Mouse (Mus musculus): ENCODE measurements around the gene Slc24a2.

Slc24a2 gene

DNA sequence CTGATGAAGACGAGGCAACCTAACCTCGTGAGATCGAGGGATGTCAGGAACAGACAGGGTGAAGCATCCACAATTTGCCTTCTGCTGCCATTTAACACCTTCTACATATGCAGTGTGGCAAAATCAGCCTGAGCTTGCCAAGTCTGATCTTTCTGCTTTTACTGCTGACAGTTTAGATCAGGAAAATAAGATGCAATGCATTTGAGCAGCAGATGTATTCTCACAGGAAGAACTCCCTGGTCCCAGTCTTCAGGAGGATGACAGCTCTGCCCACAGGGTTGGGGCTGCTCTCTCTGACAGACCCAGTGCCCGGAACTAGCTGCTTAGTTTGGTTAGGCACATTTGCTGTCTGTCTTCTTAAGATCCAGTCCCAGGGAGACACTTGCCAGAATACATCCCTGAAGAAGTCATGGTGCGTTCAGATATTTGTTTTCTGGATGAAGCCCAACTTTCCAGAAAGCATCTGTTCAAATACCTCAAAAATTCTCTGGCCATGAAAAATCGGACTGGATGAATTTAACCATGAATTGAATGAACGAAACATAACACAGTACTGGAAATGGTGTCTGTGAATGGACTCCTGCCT, 188.8 kb downstream of the Slc24a2 start:
- peak; percentile 50 to 64 for DNase-seq (ENCODE audit: low spot score in 2 of 2)

DNA sequence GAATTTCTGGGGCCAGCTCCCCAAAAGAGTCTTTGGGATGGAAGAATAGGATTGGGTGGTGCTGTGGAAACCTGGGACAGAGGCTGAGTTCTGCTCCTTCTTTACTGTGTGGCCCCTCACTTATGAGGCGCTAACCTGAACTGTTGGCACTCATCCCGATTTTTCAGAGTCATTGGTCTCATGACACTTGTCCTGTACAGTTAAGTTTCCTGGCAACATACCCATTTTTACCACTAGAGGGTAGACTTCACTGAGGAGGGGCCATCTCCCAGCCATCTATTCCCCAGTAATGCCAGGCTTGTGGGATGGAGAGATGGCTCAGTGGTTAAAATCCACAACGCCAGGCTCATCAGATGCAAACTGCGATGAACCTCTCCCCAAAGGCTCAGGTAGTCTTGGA, 192.7 kb downstream of the Slc24a2 start:
- no peak for DNase-seq (ENCODE audit: low spot score in 2 of 2)

DNA sequence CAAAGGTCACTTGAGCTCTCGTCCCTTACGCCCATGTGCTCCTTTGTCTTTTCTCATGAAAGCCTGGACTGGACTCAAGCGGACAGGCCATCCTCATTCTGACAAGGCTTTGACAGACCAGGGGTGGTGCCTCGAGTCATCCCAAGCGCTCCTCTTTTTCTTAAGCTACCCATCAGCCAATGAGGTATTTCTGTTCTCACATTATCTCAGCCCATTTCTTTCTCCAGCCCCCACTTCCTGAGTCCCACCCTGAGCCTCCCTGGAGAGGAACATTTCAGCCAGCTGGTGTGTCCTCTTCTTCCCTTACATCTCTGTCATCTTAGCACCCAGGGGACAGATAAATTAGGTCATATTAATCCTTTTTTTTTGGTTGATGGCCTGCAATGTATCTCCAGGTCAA, 193.8 kb downstream of the Slc24a2 start:
- DNase-seq (ENCODE audit: low spot score in 2 of 2) = no peak

DNA sequence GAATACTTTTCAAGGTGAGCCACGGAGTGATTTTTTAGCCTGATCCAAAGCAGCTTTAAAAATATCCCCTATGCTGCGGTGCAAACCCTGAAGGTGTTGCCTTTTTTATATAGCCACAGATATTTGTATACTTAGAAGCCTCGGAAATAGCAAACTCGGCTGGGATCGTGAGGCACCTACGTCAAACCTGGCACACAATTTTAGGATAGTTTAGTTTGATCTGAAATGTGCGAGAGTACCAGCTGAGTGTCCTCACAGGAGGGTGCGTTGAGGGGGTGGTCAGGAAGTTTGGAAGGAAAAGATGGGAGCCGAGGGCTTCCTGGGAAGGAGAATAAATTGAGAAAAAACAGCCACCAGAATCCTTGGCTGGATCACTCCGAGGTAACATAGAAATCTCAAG, 194.6 kb downstream of the Slc24a2 start:
- peak; percentile 75 to 85 for DNase-seq (ENCODE audit: low spot score in 2 of 2)

DNA sequence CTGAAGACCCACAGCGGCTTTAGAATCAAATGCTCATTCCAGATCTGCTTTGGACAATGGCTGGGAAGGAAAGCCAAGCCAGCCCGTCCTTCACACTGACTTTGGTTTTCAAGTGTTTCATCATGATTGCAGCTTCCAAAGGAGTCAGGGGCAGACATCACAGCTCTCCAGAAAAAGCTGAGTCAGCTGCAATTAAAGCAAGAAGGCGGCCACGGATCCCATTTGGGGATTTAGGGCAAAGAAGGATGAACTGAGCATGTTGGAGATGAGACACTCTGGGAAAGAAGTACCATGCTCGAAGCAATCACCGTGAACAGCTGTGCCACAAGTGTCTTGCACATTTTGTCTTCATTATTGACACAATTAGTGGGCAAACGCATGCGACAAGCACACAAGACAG, 197.6 kb downstream of the Slc24a2 start:
- no peak for DNase-seq (ENCODE audit: low spot score in 2 of 2)

DNA sequence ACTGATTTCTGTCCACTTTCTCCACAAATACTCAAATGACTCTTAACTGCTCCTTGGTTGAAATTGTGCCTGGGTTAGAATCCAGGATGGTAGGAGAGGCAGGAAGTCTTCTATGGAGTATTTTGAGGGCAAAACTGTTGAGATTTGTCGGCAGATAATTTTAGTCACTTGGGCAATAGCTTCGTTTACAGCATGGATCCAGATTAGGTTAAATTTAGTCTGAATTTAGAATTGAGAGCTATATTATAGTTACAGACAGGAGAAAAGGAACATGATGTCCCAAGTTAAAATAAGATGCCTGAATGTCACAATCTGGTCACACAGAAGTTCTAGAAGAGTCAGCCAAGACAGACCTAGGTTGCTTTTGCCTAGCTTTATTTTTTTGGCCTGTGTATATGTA, 199.2 kb downstream of the Slc24a2 start:
- DNase-seq (ENCODE audit: low spot score in 2 of 2) = no peak

DNA sequence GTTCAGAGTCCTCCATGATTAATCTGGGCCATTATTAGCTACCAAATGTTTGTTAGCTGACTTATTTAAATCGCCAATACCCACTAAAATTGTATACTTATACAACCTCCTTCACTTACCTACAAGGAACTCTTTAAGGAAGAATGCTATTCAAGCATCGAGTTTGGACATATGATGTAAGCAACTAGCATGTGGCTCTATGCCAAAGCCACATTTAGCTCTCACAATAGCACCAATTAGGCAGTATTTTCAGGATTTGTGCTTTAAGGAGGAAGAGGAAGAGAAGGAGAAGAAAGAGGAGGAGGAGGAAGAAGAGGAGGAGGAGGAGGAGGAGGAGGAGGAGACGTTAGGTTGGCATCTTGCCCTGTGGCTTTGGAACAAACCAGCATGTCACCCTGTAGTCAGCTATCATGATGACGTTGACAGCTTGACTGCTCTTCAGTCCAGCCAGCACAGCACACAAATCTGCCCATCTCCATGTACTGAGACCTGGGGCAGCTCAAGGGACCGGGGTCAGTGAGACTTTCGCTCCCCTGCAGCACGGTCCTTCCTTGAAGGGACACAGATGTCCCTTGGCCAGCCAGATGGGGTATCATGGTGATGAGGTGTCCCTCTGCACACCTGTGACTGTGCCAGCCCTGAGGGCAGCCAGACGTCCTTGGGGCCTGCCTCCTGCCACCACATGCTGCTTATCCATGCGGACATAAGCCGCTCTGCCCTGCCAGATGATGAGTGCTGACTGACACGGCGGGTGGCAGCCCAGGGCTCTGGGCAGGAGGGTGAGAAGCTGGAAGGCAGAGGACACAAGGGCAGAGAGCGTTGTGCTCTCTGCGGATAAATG, 203.7 kb downstream of the Slc24a2 start:
- DNase-seq (ENCODE audit: low spot score in 2 of 2) = no peak

DNA sequence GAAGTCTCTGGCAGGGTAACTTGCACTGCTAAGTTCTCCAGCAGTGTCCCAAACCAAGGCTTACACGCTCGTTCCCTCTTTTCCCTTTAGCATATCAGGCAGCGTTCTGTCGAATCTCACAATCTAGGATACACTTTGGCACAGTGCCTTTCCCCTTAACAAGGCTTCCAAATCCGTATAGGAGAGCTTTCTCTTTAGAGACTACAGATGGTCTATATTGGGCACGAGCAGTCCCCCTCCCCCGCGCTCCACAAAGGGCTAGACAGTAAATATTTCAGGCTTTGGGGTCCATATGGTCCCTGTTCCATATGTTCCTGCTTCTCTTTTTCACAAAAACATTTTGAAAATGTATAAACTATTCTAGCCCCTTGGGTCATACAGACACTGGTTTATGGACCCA, 205.7 kb downstream of the Slc24a2 start:
- no peak for DNase-seq (ENCODE audit: low spot score in 2 of 2)

DNA sequence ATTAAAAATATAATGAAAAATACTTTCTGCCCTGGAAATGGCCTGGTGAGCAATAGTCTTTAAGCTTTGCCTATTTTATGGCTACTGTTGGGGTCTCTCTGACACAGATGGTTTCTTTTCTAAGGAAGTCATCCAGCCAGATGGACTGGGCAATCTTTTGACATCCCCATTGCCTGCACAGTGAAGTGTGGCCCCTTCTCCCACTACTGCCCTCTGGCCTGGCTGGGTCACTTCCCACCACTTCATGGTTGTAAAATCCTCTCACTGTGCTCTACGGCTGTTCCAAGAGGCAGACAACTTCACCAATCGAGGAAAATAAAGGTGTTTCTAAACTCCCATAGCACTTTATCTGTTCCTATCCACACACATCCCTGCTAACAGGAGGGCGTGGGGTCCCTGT, 208.7 kb downstream of the Slc24a2 start:
- no peak for DNase-seq (ENCODE audit: low spot score in 2 of 2)

DNA sequence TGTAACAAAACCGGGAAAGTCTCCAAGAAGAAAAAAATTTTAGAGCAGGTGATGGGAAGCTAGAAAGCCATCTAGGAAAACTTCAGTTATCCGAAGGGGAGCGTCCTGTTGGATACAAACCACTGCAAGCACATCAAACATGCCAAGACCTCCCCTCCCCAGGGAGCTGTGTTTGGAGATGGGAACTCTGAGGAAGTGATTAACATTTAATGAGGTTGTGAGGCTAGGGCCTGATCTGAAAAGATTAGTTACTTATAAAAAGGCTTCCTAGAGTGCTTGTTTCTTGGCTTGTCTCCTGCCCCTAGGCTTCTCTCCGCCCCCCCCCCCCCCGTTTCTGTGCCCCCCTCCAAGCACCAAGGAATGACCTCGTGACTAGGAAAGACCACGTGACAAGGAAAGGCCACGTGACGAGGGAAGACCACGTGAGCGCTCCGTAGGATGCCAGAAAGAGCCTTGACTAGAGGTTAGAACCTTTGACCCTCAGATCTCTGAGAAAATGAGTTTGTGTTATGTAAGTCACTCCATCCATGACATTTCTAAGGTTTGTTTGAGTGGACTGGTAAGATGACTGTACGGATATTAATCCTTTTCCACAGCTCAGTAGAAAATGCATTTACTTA, 210.7 kb downstream of the Slc24a2 start:
- DNase-seq (ENCODE audit: low spot score in 2 of 2) = no peak

DNA sequence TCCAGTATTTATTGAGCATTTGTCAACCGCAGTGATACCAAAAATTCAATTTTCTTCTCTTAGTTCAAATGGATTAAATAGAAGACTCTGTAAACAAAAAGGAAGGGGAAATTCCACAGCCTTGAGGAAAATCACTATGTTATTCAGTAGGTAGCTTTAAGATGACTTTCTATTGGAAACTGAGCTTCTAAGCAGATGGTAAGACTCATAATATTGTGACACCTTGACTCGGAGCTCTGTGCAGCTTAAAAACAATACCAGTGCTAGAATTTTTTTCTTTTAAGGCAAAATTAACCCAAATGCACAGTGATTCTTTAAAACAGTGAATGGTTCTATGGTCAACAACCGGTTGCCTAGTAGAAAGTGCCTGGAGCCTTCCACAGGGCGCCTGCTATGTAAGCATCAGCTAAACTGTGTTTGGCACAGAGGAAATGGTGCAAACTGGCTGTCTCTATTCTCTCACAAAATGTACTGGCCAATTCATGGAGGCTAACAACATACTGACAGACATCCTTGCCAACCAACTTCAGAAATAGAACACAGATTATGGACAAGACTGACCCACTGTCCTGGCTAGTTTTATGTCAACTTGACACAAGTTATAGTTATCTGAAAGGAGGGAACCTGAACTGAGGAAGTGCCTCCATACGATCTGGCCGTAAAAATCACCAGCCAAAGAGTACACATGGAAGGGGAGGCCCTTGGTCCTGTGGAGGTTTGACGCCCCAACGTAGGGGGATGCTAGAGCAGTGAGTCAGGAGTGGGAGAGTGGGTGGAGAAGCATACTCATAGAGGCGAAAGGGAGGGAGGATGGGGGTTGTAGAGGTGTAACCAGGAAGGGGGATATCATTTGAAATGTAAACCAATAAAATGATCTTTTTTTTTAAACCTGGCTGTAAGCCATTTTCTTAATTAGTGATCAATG, 211.9 kb downstream of the Slc24a2 start:
- DNase-seq (ENCODE audit: low spot score in 2 of 2) = no peak

DNA sequence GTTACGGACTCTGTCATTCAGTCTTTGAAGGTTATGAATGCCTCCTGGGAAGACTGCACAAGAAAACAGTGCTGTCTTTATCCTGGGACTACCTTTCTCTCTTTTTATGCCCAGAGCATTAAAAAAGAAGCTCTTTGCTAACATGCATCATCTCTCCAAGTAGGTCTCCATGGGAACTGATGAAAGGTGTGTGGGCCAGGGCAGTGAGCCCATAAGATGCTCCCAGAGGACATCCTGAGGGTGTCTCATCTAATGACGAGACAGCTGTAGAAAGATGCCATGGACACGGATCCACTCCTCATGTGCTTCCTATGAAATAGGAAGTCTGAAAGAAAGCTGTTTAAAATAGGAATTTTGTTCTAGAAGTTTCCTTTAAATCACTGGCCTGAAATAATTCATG, 212.8 kb downstream of the Slc24a2 start:
- DNase-seq (ENCODE audit: low spot score in 2 of 2) = peak in 1 of 2 experiments; percentile 41

DNA sequence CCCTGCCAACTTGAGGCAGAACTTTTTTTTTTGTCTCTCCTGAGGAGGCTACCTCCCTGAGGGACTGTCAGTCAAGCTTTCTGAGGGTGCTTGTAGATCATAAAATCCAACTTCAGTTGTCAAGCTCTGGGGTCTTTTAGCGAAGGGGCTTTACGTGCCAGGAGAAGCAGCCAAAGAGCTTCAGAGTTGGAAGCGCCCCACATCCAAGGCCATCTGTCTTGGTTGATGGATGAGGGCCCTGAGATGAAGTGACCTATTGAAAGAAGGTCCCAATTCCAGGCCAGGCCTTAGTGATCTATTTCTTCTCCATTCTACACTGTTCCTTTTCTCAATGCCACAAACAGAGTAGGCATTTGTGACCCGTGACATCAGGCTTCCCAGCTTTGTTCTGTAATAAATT, 214.5 kb downstream of the Slc24a2 start:
- no peak for DNase-seq (ENCODE audit: low spot score in 2 of 2)

DNA sequence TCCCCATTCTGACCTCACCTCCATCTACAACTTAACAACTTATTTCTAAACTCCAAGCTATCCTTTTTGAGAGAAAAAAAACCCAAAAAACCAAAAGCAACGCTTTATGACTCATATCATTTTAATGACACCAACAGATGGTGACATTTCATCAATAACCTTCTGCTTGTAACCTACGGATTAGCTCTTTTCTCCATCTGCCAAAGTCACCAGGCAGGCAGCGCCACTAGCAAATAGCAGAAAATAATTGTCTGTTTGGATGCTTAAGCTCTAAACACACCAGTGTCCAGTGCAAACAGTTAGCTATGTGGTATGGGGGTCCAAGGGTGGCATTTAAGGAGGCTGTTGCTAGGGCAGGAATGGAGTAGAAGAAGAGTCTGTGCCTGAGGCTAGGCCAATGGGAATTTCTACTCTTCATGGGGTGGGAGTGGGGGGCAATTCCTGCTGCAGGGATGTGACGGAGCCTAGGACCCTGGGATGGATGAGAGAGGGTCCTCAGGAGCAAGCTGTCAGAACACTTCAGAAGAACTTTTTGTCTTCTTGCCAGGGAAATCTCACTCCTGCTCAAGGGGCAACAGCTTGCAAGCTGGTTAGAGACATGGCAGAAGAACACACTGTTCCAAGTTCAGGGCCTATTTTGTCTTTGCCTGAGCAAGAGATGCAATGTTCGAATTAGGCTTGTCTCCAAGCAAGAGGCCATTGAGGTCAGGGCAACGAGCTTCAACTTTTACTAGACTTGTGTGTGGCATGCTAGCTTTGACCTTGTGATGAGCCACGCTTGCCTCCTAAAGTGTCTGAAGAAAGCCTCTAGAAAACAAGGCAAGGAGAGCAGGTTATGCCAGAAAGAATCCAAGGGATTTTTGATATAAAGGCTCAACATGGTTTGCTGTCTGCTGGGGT, 216.3 kb downstream of the Slc24a2 start:
- DNase-seq (ENCODE audit: low spot score in 2 of 2) = no peak

DNA sequence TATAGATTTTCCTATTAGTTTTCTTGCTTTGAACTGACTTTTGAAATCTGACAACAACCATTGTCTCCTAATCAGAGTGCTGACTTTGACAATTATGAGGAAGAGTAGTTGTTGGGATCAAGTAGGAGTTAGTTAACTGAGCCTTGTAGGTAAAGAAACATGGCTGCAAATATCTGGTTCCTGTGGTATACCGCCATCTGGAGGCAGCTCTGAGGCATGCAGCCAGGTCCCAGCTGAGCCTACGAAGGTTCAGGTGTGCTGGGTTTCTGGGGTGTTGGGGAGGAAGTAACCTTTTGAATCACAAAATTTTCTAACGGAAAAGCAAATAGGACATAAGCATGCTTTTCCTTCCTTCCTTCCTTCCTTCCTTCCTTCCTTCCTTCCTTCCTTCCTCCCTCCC, 237.8 kb downstream of the Slc24a2 start:
- no peak for DNase-seq (ENCODE audit: low spot score in 2 of 2)

DNA sequence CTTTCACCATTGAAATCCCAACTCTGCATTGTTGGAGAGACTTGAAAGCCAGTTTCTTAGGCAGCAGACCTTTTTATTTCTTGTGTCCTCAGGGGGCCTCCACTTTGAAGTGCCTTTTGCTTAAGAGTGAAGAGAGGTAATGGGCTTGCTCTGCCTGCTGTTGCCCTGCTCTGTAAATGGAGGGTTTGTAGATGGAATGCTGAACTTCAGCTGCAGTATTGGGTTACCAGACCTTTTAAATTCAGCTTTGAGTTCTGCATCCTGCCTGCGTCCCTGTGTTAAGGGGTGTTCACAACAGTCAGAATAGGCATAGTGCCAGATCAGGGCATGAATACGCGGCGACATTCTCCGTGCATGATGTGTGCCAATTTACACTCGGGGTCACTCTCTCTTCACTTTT, 241.0 kb downstream of the Slc24a2 start:
- DNase-seq (ENCODE audit: low spot score in 2 of 2) = no peak

DNA sequence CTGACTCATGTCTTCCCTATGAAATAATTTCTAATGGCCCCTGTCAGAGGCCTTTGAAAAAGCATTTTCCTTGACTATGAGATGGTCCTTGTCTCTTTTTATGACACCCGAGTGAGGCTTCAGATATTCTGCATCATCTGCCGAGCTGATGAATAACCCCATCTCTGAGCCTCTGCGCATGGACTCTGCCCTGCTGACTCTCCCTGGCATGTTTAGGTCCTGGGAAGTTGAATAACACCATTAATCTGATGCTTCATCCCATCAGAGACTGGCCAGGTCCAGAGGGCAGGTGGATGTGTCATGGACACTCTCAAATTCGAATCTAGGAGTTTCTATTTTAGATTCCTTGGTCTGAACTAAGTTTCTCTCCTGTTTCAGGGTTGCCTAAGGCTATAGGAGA, 242.4 kb downstream of the Slc24a2 start:
- DNase-seq (ENCODE audit: low spot score in 2 of 2) = no peak

DNA sequence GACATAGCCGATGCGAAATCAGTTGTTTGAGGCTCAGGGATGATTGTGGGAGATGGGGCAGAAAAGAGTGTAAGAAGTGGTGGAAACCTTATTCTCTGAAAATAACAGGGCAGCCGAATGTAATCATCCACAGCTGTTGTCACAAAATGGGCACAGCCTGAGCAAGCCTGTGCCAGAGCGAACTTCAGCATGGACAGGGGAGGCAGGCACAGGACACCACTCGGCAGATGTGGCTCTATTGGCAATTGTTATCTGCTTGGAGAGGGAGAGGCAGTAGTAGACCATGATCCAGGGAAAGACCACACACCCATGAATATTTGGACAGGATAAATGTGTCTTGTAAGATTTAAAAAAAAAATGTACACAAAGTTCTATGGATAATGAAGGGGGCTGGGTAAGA, 253.0 kb downstream of the Slc24a2 start:
- DNase-seq (ENCODE audit: low spot score in 2 of 2) = no peak

DNA sequence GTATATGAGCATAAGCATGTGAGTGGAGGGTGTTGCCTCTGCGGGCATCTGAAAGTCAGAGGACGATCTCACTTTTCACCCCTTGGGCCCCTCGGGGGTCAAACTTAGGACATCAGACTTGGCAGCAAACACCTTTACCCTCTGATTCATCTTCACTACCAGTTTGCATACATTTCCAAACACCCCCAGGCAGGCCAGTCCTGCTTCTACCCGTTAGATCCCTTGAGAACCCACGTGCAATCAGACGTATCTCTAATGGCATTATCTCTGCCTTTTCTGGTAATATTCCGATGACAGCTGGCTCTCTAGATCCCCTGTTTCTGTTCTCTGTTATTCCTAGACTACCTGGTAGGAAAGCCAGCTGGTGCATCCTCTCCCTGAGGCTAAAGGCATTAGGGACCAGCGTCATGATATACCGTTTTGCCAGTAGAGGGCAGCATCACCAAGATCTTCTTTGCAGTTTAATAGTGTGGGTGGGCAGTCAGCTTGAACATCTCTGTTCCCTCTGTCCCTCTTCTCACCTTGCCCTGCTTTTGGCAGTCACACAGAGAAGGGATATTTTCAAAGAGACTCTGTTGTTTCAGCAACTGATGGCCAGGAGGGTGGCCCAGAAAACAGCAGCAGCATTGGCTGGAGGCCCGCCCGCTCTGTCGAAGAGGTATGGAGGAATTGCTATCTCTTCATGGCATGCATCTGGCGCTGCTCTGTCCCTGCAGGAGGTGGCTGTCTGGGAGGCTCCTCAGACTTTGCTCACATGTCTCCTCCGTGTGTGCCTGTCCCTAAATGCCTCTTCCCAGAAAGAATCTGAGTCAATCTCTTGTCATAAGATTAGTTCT, 272.5 kb downstream of the Slc24a2 start:
- peak; percentile 76 to 86 for DNase-seq (ENCODE audit: low spot score in 2 of 2)

DNA sequence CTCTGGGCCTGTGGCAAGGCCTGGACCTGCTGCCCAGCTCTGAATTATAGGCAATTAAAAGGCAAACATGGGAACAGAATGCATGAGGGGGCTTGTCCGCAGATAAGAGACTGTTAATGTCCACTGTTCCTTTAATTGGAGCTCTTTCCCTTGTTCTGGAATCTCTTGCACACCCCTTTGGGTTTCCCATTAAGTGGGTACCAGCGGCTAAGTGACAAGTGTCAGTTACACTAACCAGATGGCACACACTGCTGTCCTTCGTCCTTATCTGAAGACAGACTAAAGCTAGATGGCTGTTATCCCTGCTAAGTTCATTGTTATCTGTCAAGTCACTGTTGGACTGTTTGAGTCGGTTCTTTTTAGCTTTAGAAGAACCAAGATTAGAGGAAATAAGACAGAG, 274.8 kb downstream of the Slc24a2 start:
- no peak for DNase-seq (ENCODE audit: low spot score in 2 of 2)

All from right cerebral cortex, adult 2 months (tissue).